Mouse (Mus musculus) thymus, adult 2 months (tissue): ENCODE results near the gene Scaf1.

Experiments used
- CTCF ChIP-seq: fragments of 200-500 bp; IDR thresholded peaks from 2 replicates; pipeline ENCODE4 v1.5.1; 2012; ENCODE audit warnings: mild to moderate bottlenecking, control low read depth, low read length, moderate library complexity, borderline replicate concordance; ENCODE audit not compliant: control insufficient read depth, poor library complexity, insufficient read depth; ENCODE audit errors: extremely low read depth
- POLR2A ChIP-seq: fragments of 200-500 bp; IDR thresholded peaks from 2 replicates; pipeline ENCODE4 v1.6.1; 2012; ENCODE audit warnings: mild to moderate bottlenecking, low read length, control low read depth, moderate library complexity; ENCODE audit not compliant: control insufficient read depth, poor library complexity, insufficient read depth; ENCODE audit errors: extremely low read depth

- no peak for TF ChIP-seq CTCF
- TF ChIP-seq POLR2A, result no peak
Measured at GRCm38 (mm10) chr7:45046853-45047350, 30.7 kb upstream of the Scaf1 start.
